Mouse (Mus musculus) erythroid progenitor cell, adult 5-6 weeks (primary cell): ENCODE data around the gene Rc3h2. TPM values are rescaled to one million over a fixed set of nuclear protein-coding genes. Genes with fewer than 3 reads are reported as not detected.
A peak's percentile ranks its signal among the peaks of the same experiment; 100 is the strongest.

Experiments used
- ATAC-seq: replicated peaks from 2 replicates; pipeline ENCODE4 v1.8.0; 2016; ENCODE audit warnings: moderate number of reproducible peaks, mild to moderate bottlenecking, moderate TSS enrichment, inconsistent platforms; ENCODE audit not compliant: poor library complexity, low FRiP score, severe bottlenecking
- total RNA-seq, 2 experiments: library from RNA; stranded (forward) in 1 of 2; stranded (reverse) in 1 of 2; fragments of 150-400 nt in 1 of 2; fragments of 186-747, 209-891 nt in 1 of 2; gene quantifications; 2 replicates each; pipeline versions ENCODE4 v1.2.3 to v1.2.4; 2015 to 2017; ENCODE audit warnings: low replicate concordance in 2 of 2

Rc3h2 gene
- total RNA-seq (2015; ENCODE audit: low replicate concordance) (37.8 and 40.7 TPM in 2 replicates), total RNA-seq (2017; ENCODE audit: low replicate concordance) (48.0 and 62.0 TPM in 2 replicates)

DNA sequence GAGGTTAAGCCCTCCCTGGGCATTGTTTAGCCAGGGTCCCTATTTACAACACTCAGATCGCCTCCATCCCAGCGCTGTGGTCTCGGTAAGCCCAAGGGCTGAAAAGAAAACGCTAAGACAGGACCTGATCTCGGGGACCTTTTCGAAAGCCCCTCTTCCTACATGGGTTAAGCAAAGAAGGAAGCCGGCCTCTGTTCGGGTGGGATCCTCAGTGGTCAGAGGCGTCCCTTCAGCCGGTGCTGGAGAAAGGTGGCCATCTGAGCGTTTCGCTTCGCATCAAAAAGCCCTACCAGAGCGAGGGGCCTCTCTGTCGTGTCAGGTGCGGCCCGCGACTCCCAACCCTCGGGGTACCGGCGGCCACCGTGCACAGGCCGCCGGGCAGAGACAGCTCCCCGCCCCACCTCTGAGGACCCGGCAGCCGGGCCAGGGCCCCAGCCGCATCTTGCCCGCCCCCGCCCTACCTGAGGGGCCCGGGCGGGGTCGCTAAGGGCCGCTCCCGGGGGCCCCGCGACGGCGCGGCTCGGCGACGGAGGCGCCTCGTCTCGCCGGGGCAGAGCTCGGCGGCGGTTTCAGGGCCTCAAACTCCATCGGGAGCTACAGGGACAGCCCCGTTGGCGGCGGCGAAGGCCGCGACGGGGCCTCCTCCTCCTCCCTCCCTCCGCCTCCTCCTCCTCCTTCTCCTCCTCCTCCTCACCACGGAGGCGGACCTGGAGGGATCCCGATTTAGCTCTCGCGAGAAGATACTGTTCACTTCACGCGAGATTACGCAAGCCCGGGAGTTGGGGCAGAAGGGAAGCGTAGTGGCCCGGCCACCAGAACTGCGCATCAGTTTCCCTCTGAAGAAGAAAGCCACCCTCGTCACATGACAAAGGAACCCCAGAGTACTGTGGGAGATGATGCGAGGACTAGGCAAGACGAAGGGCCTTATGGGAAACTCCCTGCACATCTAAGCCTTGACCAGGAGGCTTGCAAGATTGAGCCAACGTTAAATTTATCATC, at the start of gene Rc3h2:
TSS of gene Rc3h2 (minus strand) at position 598 of the 999 bp plus-strand sequence.
- ATAC-seq = peak; percentile 94

GRCm38 (mm10) chr2:37466266-37466665, 43.6 kb upstream of the Rc3h2 start:
- ATAC-seq = no peak

- ATAC-seq = no peak
These were observed 38.0 kb upstream of the Rc3h2 start for GRCm38 (mm10) chr2:37460707-37461106.

GRCm38 (mm10) chr2:37452376-37452760, 29.7 kb upstream of the Rc3h2 start:
- peak; percentile 23; the same call in 1 of the 2 replicates for ATAC-seq

GRCm38 (mm10) chr2:37451667-37452375, 29.1 kb upstream of the Rc3h2 start:
- ATAC-seq = peak; percentile 100

- peak; percentile 99 for ATAC-seq
These were observed 20.2 kb upstream of the Rc3h2 start, which contains the start of the genes Zbtb26, Zbtb6 and Rabgap1 for GRCm38 (mm10) chr2:37442611-37443591. Gene Zbtb26, minus strand, starts transcription at chr2:37443135. Gene Zbtb6, minus strand, starts transcription at chr2:37443171. Gene Rabgap1, plus strand, starts transcription at chr2:37443279.

- ATAC-seq = no peak
These were observed 8.9 kb upstream of the Rc3h2 start for GRCm38 (mm10) chr2:37431609-37432008.

GRCm38 (mm10) chr2:37430593-37431464, 8.1 kb upstream of the Rc3h2 start:
- peak; percentile 96 for ATAC-seq

DNA sequence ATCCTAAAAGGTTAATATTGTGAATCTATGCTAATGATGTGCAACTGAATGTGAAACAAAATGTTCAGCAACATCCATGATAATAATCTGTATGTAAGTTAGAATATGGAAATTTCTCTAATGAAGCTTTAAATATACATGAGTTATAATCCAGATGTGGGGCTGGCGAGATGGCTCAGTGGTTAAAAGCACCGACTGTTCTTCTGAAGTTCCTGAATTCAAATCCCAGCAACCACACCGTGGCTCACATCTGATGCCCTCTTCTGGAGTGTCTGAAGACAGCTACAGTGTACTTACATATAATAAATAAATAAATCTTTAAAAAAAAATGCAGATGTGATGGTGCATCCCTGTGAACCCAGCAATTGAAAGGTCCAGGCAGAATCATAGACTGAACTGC, 968 bp upstream of the Rc3h2 start:
- ATAC-seq = no peak

GRCm38 (mm10) chr2:37421903-37422302, 800 bp downstream of the Rc3h2 start:
- ATAC-seq = 0 out of 2 replicates have a peak, but pooled peaks have one; percentile 4

DNA sequence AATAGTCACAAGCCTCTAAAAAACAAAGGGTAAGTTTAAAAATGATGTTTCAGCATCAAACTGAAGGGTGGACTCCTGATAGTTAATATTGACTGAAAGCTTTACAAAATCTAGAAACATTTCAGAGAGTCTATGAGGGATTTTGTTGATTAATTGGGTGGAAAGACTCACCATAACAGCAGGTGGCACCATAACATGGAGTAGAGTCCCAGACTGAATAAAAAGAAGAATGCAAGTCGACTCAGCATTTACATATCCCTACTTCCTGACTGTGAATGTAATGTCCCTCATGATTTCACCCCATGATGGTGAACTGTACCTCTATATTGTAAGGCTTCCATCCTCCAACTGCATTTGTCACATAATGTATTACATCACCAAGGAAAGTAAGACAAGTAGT, 27.2 kb downstream of the Rc3h2 start:
- no peak for ATAC-seq

DNA sequence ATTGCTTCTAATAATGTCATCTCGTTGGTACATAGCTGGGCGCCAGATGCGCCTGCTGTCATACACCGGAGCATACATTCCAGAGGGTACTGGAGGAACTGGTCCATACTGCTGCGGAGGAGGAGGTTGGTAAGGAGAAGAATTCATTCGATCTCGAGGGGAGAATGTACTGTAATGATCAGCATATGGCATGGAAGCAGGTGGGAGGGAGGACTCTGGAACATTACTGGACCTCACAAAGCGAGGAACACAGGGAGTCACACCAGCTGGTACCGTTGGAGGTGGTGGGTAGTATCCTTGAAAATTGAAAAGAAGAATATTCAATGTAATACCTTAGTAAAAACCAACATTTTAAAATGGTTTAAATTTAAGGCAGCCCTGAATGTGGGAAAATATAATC, 39.8 kb downstream of the Rc3h2 start:
- no peak for ATAC-seq

GRCm38 (mm10) chr2:37380189-37380588, 42.5 kb downstream of the Rc3h2 start:
- peak; percentile 90 for ATAC-seq

DNA sequence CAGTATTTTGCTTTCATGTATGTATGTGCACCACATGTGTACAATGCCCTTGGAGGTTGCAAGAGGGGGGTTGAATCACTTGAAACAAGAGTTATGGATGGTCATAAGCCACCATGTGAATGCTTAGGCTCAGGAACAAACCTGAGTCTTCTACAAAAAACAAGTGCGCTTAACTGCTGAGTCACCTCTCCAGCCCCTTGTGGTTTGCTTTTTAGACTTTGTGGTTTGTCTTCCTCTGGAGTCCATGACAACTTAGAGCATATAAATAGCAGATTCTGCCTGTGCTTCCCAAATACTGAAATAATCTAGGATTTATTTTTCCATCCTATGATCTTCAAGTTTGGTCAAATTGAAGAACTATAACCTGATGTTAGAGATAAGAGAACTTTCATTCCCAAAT, 46.7 kb downstream of the Rc3h2 start:
- no peak for ATAC-seq

DNA sequence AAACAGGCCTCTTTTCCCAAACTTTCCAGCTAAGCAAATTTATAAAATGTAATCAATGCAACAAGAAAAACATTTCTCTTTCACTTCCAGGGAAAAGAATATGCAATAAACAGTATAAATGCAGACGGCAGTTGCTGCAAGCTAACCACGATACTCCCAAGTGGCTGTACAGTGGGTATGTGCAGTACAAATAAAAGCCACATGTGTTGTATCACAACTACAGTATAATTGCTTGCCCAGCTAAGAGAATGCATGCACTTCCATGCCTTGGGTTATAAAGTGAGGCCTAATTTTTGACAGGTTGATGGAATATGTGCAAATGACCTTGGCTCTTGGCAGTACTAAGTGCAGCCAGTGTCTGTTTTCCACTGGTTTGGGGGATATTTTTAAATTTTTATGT, 52.1 kb downstream of the Rc3h2 start:
- no peak for ATAC-seq

DNA sequence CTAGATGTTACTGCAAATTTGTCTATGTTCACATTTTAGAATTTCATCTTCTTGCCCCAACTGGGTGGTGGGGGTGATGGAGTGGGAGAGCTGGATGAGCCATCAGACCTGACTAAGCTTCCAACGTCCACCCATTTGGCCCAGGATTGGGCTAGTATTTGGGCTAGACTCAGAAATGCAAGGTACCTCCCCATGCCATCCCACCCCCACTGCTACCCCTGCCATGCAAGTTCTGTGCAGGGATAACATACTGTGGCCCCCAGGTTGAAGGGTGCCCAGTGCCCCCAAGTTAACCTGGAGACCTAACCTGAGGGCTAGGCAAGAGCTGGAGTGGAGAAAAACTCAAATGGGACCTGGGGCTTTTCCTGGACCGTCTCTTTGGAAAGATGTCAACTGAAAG, 62.8 kb downstream of the Rc3h2 start:
- ATAC-seq = no peak

DNA sequence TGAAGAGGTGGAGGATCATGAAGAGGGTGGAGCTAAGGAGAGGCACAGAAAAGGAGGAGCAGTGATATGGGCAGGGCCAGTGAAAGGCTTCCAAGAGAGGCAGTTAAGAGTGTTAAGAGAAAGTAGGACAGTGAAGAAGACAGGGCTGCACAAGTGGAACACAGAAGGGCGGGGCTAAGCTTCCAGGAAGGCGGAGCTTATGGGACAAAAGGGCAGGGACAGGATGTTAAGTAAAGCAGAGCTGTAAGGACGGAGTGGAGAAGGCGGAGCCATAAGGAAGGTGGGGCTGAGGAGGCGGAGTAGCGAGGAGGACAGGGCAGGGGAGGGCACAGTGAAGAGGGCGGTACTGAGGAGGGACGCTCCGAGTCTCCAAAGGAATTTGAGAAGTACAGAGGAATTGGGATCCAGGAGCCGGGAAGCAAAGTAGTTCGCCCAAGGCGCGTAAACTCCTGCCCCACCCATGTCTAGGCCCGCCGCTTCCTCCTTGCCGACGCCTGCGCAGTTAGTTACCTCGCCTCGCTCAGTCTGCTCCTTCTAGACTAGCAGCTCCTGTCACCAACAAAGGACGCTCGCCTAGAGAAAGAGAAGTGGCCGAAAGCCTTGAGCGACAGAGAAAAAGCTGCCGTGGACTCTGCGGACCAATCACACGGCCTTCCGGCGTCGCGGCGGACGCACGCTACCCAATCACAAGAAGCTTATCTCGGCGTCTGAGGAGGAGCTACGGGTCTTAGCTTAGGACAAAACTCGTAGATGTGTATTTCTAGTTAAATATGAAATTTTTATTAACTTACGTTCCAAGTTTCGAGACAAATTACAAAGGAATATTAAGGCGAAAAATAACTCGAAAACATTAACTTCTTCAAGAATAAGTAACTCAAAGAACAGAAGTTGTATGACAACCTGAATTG, 63.8 kb downstream of the Rc3h2 start, which contains the start of gene Pdcl:
TSS of gene Pdcl (minus strand) at position 700 of the 908 bp plus-strand sequence.
- ATAC-seq = peak; percentile 96
